12 mouse cellular contexts compared by ENCODE assay signal in genomic region chr9:46152067-46153015, GRCm38 (mm10).
DNase-seq lines count a peak whose midpoint lies in the region; TF ChIP-seq lines count a peak whose summit lies in the region.
"Had no signal": no experiment of that assay in that cellular context is flagged by ENCODE, and none has a peak within 500 bp of the region (broad histone marks: within the 10 kb centered on the region; RNA-seq: fewer than 3 reads in every experiment).

No protein-coding gene starts in this region.

- peaks cover 47% of the 10 kb centered on the region for H3K4me1 ChIP-seq in heart, embryonic 10.5 days

- 67% methylated on average over 8 of the region's 8 CpGs for WGBS in heart, embryonic 10.5 days

- no peak for TF ChIP-seq CTCF in layer of hippocampus, adult 2 months (conservative IDR thresholded peaks at IDR 0.05)
- TF ChIP-seq CTCF in brain, embryonic 14.5 days (IDR thresholded peaks at IDR 0.05; ENCODE audit: borderline replicate concordance, extremely low read depth, insufficient read depth, insufficient read length) = no peak

- H3K4me3 ChIP-seq in heart, embryonic 10.5 days = no peak overlapping the region
- H3K4me3 ChIP-seq in layer of hippocampus, adult 2 months = no peak overlapping the region
- H3K4me3 ChIP-seq: embryonic facial prominence, embryonic 13.5 days; midbrain, embryonic 13.5 days had no signal

- H3K36me3 ChIP-seq in heart, embryonic 10.5 days = 0 out of 2 replicates have a peak, but pooled peaks cover 3% of the 10 kb centered on the region

- no peak for TF ChIP-seq POLR2A in brain, embryonic 14.5 days (IDR thresholded peaks at IDR 0.05; ENCODE audit: borderline replicate concordance, extremely low read depth, insufficient read depth, insufficient read length, poor library complexity, severe bottlenecking)

- DNase-seq in heart, adult 18-20 months = peak; percentile 53 to 60
- no peak for DNase-seq in heart, embryonic 10.5 days (ENCODE audit: low spot score)
- peak in 1 of 2 experiments; percentile 37 for DNase-seq in layer of hippocampus, adult 2 months (ENCODE audit: low spot score in 2 of 2)
- no peak for DNase-seq in layer of hippocampus, postnatal 25 days (ENCODE audit: extremely low spot score in 1 of 2, low spot score in 1 of 2)
- DNase-seq in brain, embryonic 14.5 days (ENCODE audit: low read depth) = peak; percentile 59
- DNase-seq in retina, embryonic 14.5 days (ENCODE audit: low spot score) = peak; percentile 24
- no peak for DNase-seq in frontal cortex, adult 2 months (ENCODE audit: extremely low spot score in 1 of 2, low spot score in 1 of 2)
- no peak for DNase-seq in layer of hippocampus, postnatal 36 days
- DNase-seq: right cerebral cortex, postnatal 14 days had no signal

- no peak overlapping the region for H3K27ac ChIP-seq in heart, embryonic 10.5 days
- H3K27ac ChIP-seq in layer of hippocampus, adult 2 months = peak overlapping the region; percentile 84
- H3K27ac ChIP-seq: liver, embryonic 14.5 days; midbrain, embryonic 13.5 days had no signal

- no peaks in the 10 kb centered on the region for H3K27me3 ChIP-seq in heart, embryonic 10.5 days (ENCODE audit: insufficient read depth, poor library complexity, severe bottlenecking)
- H3K27me3 ChIP-seq: embryonic facial prominence, embryonic 13.5 days; midbrain, embryonic 13.5 days had no signal

- no peaks in the 10 kb centered on the region for H3K9me3 ChIP-seq in heart, embryonic 10.5 days
- H3K9me3 ChIP-seq: embryonic facial prominence, embryonic 13.5 days; midbrain, embryonic 13.5 days had no signal

Comparison
In these comparisons a context has a peak if more than half of its experiments do, and no peak if none do; other contexts are left out.
1. DNase-seq: peak in heart, adult 18-20 months (2 of 2), brain, embryonic 14.5 days (single experiment) and retina, embryonic 14.5 days (single experiment); none in heart, embryonic 10.5 days (single experiment), layer of hippocampus, postnatal 25 days (0 of 2), frontal cortex, adult 2 months (0 of 2) and layer of hippocampus, postnatal 36 days (0 of 2).